Mouse (Mus musculus): ENCODE results near the gene Gtf3c2. TPM values are rescaled to one million over a fixed set of nuclear protein-coding genes. Genes with fewer than 3 reads are reported as not detected.

Gene Gtf3c2
- total RNA-seq, 2 experiments from 2014 or later = 43.1 to 63.2 TPM

DNA sequence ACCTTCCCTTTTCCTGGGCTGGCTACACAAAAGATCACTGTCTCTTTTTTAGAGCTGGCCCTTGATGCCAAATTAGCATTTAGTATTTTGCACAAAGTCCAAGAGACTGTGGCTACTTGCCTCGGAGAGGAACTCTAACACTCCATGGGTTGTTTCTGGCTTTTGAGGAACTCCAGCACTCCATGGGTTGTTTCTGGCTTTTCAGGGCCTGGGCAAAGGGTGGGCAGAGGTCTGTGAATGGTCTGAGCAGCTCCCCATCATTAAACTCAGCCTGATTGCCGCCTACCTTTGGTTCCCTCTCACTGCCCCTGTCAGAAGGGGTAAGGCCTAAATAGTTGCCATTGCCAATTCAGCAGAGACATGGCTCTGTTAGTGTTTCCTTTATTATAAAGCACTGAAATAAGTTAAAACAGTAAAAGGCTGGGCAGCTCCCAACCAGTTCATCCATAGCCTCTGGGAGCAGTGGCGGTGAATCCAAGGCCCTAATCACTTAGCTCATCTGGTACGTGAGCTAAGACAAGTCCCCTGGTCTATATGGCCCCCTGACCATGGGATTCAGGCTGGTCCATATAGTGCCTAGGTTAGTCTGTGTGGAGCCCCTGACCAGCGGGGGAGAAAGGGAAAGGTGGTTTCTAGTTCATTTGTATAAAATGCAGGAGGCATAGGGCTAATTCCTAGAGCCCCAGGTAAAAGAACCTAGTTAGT is 18.8 kb upstream of the Gtf3c2 start:
- ATAC-seq (ENCODE audit: poor library complexity, severe bottlenecking) = no peak

DNA sequence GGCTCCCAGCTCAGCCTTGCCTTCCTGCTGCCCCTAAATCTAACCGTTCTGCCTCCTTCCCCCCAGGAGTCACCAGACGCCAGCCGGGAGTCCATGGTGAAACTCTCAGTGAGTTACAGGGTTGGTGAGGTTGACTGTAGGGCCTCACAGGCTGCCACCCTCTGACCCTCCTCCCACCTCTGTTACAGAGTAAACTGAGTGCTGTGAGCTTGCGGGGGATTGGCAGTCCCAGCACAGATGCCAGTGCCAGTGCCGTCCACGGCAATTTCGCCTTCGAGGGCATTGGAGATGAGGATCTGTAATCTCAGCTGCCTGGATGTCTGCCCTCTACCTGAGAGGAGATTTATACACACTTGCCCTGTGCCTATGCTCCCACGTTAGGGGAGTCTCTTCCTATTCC is 18.2 kb upstream of the Gtf3c2 start:
- ATAC-seq (ENCODE audit: poor library complexity, severe bottlenecking) = no peak

DNA sequence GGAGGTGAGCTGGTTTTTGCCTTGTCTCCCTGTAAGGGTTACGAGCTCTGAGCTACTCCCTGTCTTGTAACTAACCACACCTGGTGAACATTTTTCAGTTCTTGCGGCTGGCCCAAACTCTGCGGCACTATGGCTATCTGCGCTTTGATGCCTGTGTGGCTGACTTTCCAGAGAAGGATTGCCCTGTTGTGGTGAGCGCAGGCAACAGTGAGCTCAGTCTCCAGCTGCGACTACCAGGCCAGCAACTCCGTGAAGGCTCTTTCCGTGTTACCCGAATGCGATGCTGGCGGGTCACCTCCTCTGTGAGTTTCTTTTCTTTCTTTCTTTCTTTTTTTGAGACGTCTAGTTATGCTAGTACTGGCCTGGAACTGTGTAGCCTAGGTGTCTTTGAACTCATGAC is 17.1 kb upstream of the Gtf3c2 start:
- no peak for ATAC-seq (ENCODE audit: poor library complexity, severe bottlenecking)

DNA sequence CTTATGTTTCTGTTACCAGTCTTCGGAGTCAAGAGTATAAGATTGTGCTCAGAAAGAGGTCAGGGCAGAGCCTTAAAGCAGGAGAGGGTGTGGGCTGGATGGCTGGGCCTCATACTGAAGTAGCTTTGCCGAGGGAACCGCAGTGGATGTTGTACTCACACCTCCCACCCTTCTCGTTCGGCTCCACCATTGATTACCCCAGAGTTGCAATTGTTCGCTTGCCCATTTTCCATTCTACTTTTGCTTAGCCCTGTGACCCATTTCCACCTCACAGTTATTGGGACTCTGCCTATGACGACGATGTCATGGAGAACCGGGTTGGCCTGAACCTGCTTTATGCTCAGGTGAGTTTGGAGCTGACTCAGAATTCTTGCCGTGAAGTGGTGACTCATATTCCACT is 16.3 kb upstream of the Gtf3c2 start:
- no peak for ATAC-seq (ENCODE audit: poor library complexity, severe bottlenecking)

DNA sequence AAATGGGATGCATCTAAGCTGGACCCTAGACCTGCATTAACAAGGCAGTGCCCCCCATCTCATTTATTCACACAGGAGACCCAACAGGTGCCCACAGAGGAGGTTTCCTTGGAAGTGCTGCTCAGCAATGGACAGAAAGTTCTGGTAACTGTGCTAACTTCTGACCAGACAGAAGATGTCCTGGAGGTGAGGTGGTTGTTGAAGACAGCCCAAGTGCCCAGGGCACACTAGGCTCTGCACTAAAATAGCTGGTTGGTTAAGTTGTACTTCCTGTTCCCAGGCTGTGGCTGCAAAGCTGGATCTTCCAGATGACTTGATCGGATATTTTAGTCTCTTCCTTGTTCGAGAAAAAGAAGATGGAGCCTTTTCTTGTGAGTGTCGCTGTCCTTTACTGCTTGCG is 15.7 kb upstream of the Gtf3c2 start:
- ATAC-seq (ENCODE audit: poor library complexity, severe bottlenecking) = no peak

DNA sequence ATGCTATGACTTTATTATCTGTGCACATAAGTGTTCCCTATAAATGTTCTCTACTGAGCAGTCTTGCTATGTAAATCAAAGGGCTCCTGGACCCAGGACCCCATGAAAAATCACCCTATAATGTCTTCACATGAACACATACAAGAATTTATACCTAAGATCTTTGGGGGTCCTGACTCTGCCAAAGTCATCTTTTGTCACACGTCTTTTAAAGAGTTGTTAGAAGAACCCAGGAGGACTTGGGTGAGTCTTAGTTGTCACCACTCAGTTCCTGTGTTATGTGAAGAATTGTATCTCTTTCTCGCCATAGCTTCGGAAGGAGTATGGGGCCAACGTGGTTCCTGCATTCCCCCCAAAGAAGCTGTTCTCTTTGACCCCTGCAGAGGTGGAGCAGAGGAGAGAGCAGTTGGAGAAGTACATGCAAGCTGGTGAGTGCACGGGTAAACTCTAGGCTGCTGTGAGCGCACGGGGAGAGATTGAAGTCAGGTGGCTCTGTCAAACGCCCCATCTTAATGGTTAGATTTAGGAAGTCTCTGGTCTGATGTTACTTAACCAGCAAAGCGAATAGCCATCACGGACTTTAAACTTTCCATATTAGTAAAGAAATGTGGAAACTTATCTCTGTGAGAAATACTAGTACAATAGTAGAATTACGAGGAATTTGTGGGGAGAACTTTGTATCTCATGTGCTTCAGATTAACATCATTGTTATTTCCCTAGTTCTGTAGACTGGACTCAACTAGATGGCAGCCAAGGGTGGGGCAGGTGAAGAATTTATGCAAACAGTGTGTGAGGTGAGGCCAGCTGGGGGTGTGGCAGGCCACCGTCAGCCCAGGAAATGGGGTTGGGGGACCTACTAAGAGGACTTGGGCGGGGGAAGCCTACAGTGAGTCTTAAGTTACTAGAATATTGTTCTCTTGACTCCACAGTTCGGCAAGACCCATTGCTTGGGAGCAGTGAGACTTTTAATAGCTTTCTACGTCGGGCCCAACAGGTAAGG is 14.8 kb upstream of the Gtf3c2 start:
- no peak for ATAC-seq (ENCODE audit: poor library complexity, severe bottlenecking)

DNA sequence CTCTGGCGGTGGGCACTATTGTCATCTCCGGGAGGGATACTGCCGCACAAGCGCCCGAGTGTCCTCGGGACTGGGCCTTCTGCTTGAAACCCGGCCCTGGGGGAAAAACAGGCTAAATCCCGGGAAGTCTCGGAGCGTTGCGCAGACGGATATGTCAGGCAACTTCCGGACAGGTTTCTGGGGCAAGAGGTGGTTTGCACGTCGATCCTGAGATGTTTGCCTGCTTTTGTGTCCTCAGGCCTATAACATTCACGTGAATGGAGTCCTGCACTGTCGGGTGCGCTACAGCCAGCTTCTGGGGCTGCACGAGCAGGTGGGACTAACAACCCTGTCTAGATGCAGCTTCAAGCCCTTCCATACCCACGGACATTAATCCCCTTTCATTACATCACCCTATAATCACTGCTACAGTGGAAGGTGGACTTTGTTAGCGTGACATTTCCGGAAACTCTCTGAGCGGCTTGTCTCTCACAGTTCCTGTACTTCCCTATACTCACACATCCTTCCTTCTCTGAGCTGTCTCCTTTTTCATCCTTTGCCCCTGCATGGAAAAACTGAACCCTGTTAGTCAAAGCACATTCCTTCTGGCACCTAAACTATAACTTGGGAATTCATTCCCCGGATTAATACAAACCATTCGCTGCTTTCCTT is 13.8 kb upstream of the Gtf3c2 start:
- ATAC-seq (ENCODE audit: poor library complexity, severe bottlenecking) = no peak

DNA sequence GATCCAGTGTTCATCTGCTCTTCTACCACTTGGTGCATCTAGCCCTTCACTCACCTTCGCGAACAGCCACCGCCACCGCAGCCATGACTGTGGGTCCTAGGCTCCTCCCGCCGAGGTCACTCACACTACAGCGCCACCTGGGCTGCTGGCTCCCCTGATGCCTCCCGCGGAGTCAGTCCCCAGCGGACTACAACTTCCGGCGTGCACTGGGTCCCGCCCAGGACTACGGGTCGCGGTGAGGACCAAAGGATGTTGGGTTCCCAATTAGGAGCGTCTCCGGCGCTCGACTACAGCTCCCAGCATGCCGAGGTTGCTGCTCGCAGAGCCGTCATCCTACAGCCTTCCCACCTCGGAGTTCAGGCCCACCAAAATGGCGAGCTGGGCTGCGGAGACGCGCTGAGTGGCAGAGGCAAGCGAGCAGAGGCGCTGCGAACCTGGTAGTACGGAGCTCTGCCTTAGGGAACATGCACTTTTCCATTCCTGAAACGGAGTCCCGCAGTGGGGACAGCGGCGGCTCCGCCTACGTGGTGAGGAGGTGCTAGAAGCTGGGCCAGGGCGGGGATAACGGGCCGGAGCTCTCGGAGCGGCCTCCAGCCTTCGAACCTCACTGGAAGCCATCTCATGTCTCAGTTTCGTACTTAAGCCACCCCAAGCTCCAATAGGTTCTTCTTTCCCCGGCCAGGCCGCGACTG is 13.1 kb upstream of the Gtf3c2 start, which contains the start of the genes Snx17 and Eif2b4:
Gene Snx17 (plus strand): TSS at position 289 of the 692 bp plus-strand sequence.
Gene Eif2b4 (minus strand): TSS at position 492 of the 692 bp plus-strand sequence.
- peak; percentile 93 for ATAC-seq (ENCODE audit: poor library complexity, severe bottlenecking)

DNA sequence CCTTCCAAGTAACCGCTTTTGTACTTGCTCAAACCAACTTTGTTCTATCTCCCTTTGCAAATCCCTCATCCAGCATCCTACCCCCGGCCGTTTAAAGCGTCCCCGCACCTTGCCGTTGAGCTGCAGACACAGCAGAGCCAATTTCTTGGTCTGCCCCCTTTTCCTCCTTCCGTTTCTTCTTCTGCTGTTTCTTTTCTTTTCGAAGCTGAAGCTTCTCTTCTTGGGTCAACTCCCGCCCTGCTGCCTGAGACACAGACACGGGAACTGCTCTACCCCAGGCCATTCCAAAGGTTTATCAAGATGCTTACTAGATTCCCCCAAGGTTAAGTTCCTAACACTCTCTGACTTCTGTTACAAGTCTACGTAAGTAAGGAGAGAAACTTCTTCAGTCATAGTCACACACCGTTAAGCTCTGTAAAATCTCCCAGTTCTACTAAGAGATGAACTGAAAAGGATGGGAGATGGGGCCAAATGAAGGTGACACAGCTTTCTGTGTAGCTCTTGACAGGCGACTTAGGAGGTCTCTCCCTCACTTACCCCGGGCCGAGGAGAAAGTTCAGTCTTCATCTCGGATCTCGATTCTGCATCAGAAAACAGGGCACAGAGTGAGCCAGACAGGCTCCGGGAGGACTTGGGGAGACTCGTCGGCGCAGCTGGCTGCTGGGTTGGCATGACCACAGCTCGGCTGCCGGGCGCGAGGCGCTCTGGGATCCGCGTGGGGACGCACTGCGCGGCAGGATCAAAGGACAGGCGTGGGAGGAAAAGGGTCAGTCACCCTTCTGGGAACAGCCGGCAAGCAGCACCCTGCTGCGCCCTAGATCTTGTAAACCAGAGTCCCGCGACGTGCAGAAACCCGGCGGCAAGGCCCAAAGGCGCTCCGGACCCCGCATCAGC is 12.3 kb upstream of the Gtf3c2 start:
- peak; percentile 45 for ATAC-seq (ENCODE audit: poor library complexity, severe bottlenecking)

DNA sequence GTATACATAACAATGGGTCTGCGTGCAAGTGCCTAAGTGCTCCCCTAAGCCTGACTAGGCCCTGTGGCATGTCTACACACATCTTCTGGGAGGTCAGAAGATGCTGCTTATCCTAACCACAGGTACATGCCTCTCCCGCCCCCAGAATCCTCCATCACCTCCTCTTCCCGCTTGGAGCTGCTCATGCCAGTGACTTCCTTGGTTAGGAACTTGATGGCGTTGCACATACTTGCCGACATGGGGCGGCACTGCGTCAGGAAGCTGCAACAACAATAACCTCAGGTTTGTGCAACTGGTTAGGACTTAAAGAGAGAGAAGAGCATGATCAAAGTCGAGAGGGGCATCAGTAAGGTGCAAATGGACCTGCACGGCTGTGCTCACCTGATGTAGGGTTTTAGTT is 10.3 kb upstream of the Gtf3c2 start:
- ATAC-seq (ENCODE audit: poor library complexity, severe bottlenecking) = no peak

DNA sequence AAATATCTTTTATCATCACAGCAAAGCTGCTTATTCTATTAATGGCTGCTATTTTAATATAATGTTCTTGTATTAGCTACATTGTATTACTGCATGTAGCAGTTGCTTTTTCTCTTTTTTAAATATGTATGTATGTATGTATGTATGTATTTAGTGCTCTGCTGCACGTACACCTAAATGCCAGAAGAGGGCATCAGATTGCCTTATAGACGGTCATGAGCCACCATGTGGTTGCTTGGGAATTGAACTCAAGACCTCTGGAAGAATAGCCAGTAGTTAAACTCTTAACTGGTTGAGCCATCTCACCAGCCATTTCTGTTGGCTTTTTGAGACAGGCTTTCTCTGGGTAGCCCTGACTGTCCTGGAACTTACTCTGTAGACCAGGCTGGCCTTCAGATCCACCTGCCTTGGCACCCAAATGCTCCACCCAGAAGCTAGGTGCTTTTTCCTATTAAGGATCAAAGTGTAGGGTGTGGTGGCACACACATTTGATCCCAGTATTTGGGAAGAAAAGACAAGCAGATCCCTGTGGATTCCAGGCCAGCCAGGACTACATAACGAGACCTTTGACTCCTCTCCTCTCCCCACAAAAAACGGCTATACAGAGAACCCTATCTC is 8.4 kb upstream of the Gtf3c2 start:
- no peak for ATAC-seq (ENCODE audit: poor library complexity, severe bottlenecking)

DNA sequence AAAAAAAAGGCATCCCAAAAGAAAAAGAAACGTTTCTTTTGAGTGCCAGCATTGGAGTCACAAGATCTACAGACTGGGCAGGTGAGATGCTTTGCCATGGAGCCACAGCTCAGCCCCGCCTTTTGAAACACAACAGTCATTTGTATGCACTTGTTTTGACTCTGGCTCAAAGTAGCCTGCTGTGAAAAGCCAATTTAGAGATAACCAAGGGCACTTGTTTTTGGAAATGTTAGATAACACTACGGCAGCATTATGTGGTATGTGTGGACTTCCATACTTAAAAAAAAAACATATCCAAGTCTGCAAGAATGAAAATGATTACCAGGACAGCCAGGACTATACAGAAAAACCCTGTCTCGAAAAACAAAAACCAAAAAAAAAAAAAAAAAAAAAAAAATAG is 3.7 kb upstream of the Gtf3c2 start:
- ATAC-seq (ENCODE audit: poor library complexity, severe bottlenecking) = no peak

DNA sequence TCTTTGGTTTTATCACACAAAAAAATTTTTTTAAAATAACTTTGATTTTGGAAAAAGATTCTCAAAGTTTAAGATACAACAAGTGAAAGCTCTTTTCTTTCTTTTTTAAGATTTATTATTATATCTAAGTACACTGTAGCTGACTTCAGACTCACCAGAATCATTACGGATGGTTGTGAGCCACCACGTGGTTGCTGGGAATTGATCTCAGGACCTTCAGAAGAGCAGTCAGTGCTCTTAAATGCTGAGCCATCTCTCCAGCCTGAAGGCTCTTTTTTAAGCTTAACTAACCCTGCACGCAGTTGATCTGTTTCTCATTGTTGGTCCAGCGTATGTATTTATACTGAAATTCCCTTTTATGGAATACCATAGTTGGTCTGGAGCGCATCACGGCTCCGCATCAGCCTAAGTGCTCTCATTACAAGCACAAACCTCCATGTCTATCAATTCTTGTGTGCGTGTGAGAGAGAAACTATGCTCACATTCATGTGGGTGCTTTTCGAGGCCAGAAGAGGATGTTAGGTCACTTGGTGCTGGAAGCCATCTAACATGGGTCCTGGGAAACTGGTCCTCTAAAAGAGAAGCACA is 1.3 kb upstream of the Gtf3c2 start:
- ATAC-seq (ENCODE audit: poor library complexity, severe bottlenecking) = no peak

DNA sequence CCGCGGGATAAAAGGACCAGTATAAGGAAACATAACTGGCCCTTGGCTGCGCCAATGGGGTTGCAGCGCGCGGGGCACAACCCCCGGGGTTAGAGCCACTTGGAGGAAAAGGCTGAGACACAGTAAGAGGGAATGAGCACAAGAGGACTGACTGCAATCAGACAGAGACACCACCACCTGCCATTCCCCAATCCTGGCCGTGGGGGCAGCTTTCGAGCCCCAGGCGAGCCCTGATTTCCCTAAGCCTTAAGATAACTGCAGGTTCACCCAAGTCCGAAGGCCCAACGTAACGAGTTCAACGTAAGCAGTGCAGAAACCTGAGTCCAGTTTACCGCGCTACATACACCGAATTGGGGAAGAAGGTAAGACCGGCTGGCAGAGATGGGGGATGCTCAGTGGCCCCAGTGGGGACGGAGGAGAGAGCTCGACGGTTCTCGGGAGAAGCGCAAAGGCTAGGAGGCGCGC is 611 bp downstream of the Gtf3c2 start:
- ATAC-seq (ENCODE audit: poor library complexity, severe bottlenecking) = peak; percentile 38

DNA sequence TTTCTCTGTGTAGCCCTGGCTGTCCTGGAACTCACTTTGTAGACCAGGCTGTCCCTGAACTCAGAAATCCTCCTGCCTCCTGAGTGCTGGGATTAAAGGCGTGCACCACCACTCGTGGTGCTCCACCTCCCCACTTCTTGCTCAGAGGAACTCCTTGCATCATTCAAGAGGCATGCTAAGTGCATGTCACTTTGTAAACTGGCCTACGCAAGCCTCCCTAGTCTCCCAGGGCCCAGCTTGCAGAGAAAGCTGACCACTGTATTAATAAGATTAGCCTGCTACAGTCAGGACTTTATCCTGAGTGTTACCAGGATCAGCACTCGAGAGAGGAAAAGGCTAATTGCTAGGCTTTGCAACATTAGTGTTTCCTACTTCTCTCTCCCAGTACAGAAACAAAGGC is 11.3 kb downstream of the Gtf3c2 start:
- no peak for ATAC-seq (ENCODE audit: poor library complexity, severe bottlenecking)

DNA sequence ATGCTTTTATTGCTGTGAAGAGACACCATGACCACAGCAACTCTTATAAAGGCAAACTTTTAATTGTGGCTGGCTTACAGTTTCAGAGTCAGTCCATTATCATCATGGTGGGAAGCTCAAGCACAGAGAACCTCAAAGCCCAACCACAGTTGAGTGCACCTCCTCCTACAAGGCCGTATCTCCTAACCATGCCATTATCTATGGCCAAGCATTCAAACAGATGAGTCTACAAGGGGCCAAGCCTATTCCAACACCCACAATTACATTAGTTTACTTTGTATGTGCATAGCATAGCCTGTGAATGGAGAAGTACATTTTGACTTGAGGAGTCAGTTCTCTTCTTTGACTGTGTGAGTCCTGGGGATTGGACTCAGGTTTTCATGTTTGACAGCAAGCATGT is 15.1 kb downstream of the Gtf3c2 start:
- ATAC-seq (ENCODE audit: poor library complexity, severe bottlenecking) = no peak

DNA sequence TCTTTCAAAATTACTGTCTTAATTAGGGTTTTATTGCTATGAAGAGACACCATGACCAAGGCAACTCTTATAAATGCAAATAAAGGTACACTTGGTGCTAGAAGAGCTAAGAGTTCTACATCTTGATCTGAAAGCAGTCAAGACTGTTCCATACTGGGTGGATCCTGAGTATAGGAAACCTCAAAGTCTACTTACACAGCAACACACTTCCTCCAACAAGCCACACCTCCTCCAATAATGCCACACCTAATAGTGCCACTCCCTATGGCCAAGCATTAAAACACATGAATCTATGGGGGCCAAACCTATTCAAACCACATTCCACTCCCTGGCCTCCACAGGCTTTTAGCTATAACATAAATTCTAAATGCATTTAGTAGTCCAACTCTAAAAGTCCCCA is 17.5 kb downstream of the Gtf3c2 start:
- ATAC-seq (ENCODE audit: poor library complexity, severe bottlenecking) = 0 out of 2 replicates have a peak, but pooled peaks have one; percentile 38

DNA sequence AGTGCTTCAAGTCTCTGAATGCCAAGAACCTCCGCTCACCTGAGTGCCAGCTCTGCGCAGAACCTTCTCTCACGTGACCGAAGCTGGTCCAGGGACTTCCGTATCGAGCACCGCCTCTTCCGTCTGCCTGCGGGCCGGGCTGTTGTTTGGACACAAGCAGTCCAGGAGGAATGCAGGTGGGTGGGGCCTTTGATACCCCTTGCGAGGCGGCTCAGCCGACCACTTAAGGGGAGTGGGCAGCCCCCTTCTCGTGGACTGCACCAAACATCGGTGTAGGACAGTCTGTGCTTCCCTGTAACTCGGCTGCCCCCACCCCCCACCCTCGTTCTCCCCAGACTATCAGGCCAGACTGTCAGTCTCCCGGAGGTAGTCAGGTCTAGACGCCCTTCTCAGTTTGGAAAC is 25.8 kb downstream of the Gtf3c2 start, which contains the start of gene Mpv17:
Gene Mpv17 (minus strand): TSS at position 100 of the 402 bp plus-strand sequence.
- ATAC-seq (ENCODE audit: poor library complexity, severe bottlenecking) = peak; percentile 99

Data from megakaryocyte, adult 5-6 weeks (primary cell).